Mouse (Mus musculus) stomach, adult 2 months (tissue): ENCODE measurements around the gene Vmn2r82. TPM values are rescaled to one million over a fixed set of nuclear protein-coding genes. Genes with fewer than 3 reads are reported as not detected.

ENCODE experiments used
- polyA plus RNA-seq: library from polyadenylated mRNA; depleted of rRNA; stranded (reverse); fragments of >200 nt; gene quantifications from 2 replicates; pipeline ENCODE4 v1.2.3, GENCODE M21; 2012; rRNA removed

The Vmn2r82 gene
- not detected in 2 replicates for polyA plus RNA-seq

DNA sequence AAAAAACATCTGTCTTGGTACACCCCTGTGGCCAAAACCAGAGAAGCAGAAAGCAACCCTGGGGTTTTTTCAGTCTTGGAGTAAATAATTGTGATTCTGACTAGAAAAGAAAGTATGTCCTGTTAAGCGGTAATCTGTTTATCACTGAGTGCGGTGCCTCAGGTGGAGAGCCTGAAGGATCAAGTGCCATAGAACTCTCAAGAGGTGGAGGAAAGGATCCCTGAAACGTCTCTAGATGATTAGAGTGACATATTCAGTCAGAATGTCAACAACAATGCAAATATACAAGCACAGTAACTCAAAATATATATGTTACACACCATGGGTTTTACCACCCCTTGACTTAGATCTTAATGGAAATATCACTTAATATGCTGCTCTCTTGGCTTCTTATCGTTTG, at the start of gene Vmn2r82:
Gene Vmn2r82 (plus strand): TSS at position 301 of the 400 bp plus-strand sequence.

Other genes with a start within 250 kb of the Vmn2r82 start
- not detected in 2 replicates for gene Vmn2r80, start 207.8 kb upstream of the Vmn2r82 start, polyA plus RNA-seq
- not detected in 2 replicates for gene Vmn2r81, start 108.8 kb upstream of the Vmn2r82 start, polyA plus RNA-seq
- not detected in 2 replicates for gene Vmn2r83, start 112.2 kb downstream of the Vmn2r82 start, polyA plus RNA-seq
- 78.7 and 106 TPM in 2 replicates for gene Plpp2, start 177.3 kb downstream of the Vmn2r82 start, polyA plus RNA-seq
- gene Mier2, start 198.7 kb downstream of the Vmn2r82 start, polyA plus RNA-seq, result 60.5 and 88.5 TPM in 2 replicates
- gene Theg, start 230.8 kb downstream of the Vmn2r82 start, polyA plus RNA-seq, result not detected in 2 replicates